Mouse (Mus musculus) heart, postnatal 36 days (tissue): ENCODE measurements around the gene Gch1. TPM values are rescaled to one million over a fixed set of nuclear protein-coding genes. Genes with fewer than 3 reads are reported as not detected.
A peak's percentile ranks its signal among the peaks of the same experiment; 100 is the strongest.

Experiments
- DNase-seq, 2 experiments: peaks; one replicate each; pipeline ENCODE4 v3.0.0; 2021 to 2022
- intact Hi-C: fragments of 180-260 bp; cut with DNase I; formaldehyde crosslinking; loops from one replicate; pipeline ENCODE4 v1.15.1; 2025
- total RNA-seq, 2 experiments: library from RNA; stranded (reverse); gene quantifications; 2 replicates each; pipeline ENCODE4 v1.2.3; 2021

The Gch1 gene
- 1 to 10 TPM; 5.4 to 5.9 TPM for total RNA-seq

GRCm38 (mm10) chr14:47188848-47189634 lies at the start of gene Gch1:
TSS of gene Gch1 (minus strand) at chr14:47189413.
- intact Hi-C loops: loop anchor here (5.0 to 10.0 kb wide), 2 partner anchors 184 to 307 kb away; partner anchors contain the start of gene Samd4

GRCm38 (mm10) chr14:47237286-47237685 lies 48.1 kb upstream of the Gch1 start:
- intact Hi-C loops: no loop called here
- no peak for DNase-seq

More at GRCm38 (mm10) chr14:47188848-47189634, at the start of gene Gch1:
- peak; percentile 86 to 91 for DNase-seq

GRCm38 (mm10) chr14:47236491-47236890 lies 47.3 kb upstream of the Gch1 start:
- no peak for DNase-seq
- intact Hi-C loops: no loop called here

- intact Hi-C loops: no loop called here
- DNase-seq: no peak
Measured at GRCm38 (mm10) chr14:47234526-47235250, 45.5 kb upstream of the Gch1 start.

- intact Hi-C loops: no loop called here
- no peak for DNase-seq
Measured at GRCm38 (mm10) chr14:47234032-47234431, 44.8 kb upstream of the Gch1 start.

GRCm38 (mm10) chr14:47233602-47234001 lies 44.4 kb upstream of the Gch1 start:
- no peak for DNase-seq
- intact Hi-C loops: no loop called here

GRCm38 (mm10) chr14:47229796-47230376 lies 40.7 kb upstream of the Gch1 start:
- intact Hi-C loops: no loop called here
- DNase-seq: no peak

- intact Hi-C loops: no loop called here
- DNase-seq: no peak
Measured at GRCm38 (mm10) chr14:47225931-47226330, 36.7 kb upstream of the Gch1 start.

- DNase-seq: no peak
- intact Hi-C loops: no loop called here
Measured at GRCm38 (mm10) chr14:47224476-47225325, 35.5 kb upstream of the Gch1 start.

GRCm38 (mm10) chr14:47222631-47223450 lies 33.6 kb upstream of the Gch1 start:
- intact Hi-C loops: no loop called here
- no peak for DNase-seq

GRCm38 (mm10) chr14:47221567-47221966 lies 32.4 kb upstream of the Gch1 start:
- no peak for DNase-seq
- intact Hi-C loops: no loop called here

- no peak for DNase-seq
- intact Hi-C loops: no loop called here
Measured at GRCm38 (mm10) chr14:47220231-47221025, 31.2 kb upstream of the Gch1 start.

GRCm38 (mm10) chr14:47218766-47219606 lies 29.8 kb upstream of the Gch1 start:
- DNase-seq: no peak
- intact Hi-C loops: no loop called here

- no peak for DNase-seq
- intact Hi-C loops: no loop called here
Measured at GRCm38 (mm10) chr14:47216541-47216940, 27.3 kb upstream of the Gch1 start.

GRCm38 (mm10) chr14:47214367-47214766 lies 25.2 kb upstream of the Gch1 start:
- DNase-seq: no peak
- intact Hi-C loops: no loop called here

GRCm38 (mm10) chr14:47213305-47213704 lies 24.1 kb upstream of the Gch1 start:
- DNase-seq: no peak
- intact Hi-C loops: no loop called here

GRCm38 (mm10) chr14:47209669-47210164 lies 20.5 kb upstream of the Gch1 start:
- intact Hi-C loops: no loop called here

More at GRCm38 (mm10) chr14:47209669-47210164, 20.5 kb upstream of the Gch1 start:
- DNase-seq: no peak
